Mouse (Mus musculus): Measurements from ENCODE around the gene Piezo1. TPM values are rescaled to one million over a fixed set of nuclear protein-coding genes. Genes with fewer than 3 reads are reported as not detected.

Gene Piezo1
- total and polyA plus RNA-seq, 2 experiments from 2014 or later: 1.2 to 10.0 TPM

DNA sequence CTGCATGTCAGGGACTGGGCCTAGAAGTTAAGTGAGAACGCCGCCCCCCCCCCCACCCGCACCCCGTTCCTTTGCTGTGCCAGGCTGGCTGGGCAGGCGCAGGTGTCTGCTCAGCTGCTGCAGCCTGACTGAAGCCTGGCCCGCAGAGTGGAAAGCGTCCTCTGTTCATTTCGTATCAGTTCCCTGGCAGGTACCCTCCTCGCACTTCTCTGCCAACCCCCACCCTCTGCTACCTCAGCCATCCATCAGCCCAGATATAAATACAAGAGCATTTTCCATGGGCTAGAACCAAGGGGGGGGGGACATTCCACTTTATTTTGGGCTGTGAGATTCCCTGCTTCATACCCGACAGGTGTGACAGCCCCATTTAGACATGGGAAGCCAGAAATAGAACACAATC is 99.0 kb downstream of the Piezo1 start:
- Histone ChIP-seq H3K27me3 (ENCODE audit: insufficient read depth, low read length) (no peaks in the 10 kb centered on the region), H3K4me1 (ENCODE audit: insufficient read depth, low read length) (no peaks in the 10 kb centered on the region), H3K9ac (replicated peaks; ENCODE audit: low read length) (no peak overlapping the region), H3K9me3 (ENCODE audit: low read length) (no peaks in the 10 kb centered on the region), H3K4me2 (ENCODE audit: low read depth, low read length) (no peak overlapping the region), H3K36me3 (ENCODE audit: insufficient read depth, low read length) (no peaks in the 10 kb centered on the region), H3K27ac (no peak overlapping the region), H3K4me3 (ENCODE audit: low read length) (no peak overlapping the region)
- WGBS: 90% methylated on average over 9 of the region's 10 CpGs
- ATAC-seq: no peak
- TF ChIP-seq CTCF (IDR thresholded peaks at IDR 0.05; ENCODE audit: low read depth): no peak
- DNase-seq (ENCODE audit: low spot score): no peak

DNA sequence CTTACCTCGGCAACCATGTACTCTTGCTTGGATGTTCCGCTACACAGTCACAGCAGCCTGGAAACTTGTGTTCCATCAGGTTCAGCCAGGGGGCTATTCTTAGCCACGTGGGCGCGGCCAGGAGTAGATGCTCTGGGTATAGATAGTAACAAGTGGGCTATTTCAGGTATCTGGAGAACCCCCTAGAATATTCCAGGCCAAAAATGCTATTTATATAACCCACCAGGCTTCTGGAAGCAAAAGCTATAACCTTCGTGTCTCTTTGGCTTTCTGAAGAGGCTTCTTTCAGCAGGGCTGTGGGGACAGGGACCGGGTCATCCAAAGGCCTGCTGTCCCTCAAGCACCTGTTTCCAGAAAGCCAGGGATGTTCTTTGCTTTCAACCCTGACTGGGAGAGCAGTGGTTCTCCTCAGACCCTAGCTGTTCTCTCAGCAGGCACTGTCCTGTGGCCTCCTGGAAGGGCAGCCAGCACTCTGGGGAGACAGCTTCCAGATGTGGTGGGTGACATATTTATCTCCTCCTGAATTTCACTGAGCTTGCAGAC is 99.9 kb downstream of the Piezo1 start:
- Histone ChIP-seq H3K9me3 (ENCODE audit: low read length) (no peaks in the 10 kb centered on the region), H3K9ac (replicated peaks; ENCODE audit: low read length) (no peak overlapping the region), H3K4me1 (ENCODE audit: insufficient read depth, low read length) (no peaks in the 10 kb centered on the region), H3K27ac (no peak overlapping the region), H3K36me3 (ENCODE audit: insufficient read depth, low read length) (no peaks in the 10 kb centered on the region), H3K4me2 (ENCODE audit: low read depth, low read length) (no peak overlapping the region), H3K27me3 (ENCODE audit: insufficient read depth, low read length) (no peaks in the 10 kb centered on the region), H3K4me3 (ENCODE audit: low read length) (no peak overlapping the region)
- no peak for TF ChIP-seq CTCF (IDR thresholded peaks at IDR 0.05; ENCODE audit: low read depth)
- 79% methylated on average over 7 of the region's 7 CpGs for WGBS
- ATAC-seq (no peak), DNase-seq (ENCODE audit: low spot score) (no peak)

DNA sequence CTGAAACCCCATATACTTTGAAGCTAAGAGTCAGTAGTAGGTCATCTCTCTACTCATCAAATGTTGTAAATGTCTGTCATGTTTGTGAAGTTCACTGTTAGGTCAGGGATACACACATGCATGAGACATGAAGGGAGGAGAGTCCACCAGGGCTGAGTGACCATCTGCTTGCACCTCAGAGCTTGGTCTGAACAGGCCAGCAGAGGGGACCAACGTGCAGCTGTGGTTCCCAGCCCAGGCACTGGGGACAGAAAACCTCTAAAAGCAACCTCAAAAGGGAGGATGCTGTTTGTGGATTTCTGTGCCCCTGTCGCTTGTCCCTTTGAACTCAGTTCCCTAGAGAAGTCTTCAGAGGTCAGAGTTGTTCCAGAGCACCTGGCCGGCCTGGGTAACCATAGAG is 105.9 kb downstream of the Piezo1 start:
- H3K4me3 ChIP-seq (ENCODE audit: low read length): no peak overlapping the region
- DNase-seq (ENCODE audit: low spot score) (no peak), ATAC-seq (no peak)
- peak overlapping the region; percentile 74 for H3K4me2 ChIP-seq (ENCODE audit: low read depth, low read length)
- H3K27me3 ChIP-seq (ENCODE audit: insufficient read depth, low read length): no peaks in the 10 kb centered on the region
- peak overlapping the region; percentile 45; the same call in 1 of the 2 replicates for H3K27ac ChIP-seq
- WGBS: 59% methylated on average over 3 of the region's 3 CpGs
- no peaks in the 10 kb centered on the region for H3K36me3 ChIP-seq (ENCODE audit: insufficient read depth, low read length)
- no peaks in the 10 kb centered on the region for H3K9me3 ChIP-seq (ENCODE audit: low read length)
- TF ChIP-seq CTCF (IDR thresholded peaks at IDR 0.05; ENCODE audit: low read depth): peak; percentile 42
- peaks cover 16% of the 10 kb centered on the region; the same call in 1 of the 2 replicates for H3K4me1 ChIP-seq (ENCODE audit: insufficient read depth, low read length)
- no peak overlapping the region; the same call in 1 of the 2 replicates for H3K9ac ChIP-seq (replicated peaks; ENCODE audit: low read length)

GRCm38 (mm10) chr8:122444058-122444748 is 106.9 kb downstream of the Piezo1 start:
- Histone ChIP-seq H3K27me3 (ENCODE audit: insufficient read depth, low read length) (no peaks in the 10 kb centered on the region), H3K9ac (replicated peaks; ENCODE audit: low read length) (peak overlapping the region; percentile 67), H3K4me2 (ENCODE audit: low read depth, low read length) (peak overlapping the region; percentile 74), H3K9me3 (ENCODE audit: low read length) (no peaks in the 10 kb centered on the region), H3K27ac (peak overlapping the region; percentile 94), H3K36me3 (ENCODE audit: insufficient read depth, low read length) (peaks cover 4% of the 10 kb centered on the region; the same call in 1 of the 2 replicates), H3K4me1 (ENCODE audit: insufficient read depth, low read length) (peaks cover 16% of the 10 kb centered on the region; the same call in 1 of the 2 replicates), H3K4me3 (ENCODE audit: low read length) (peak overlapping the region; percentile 64)
- ATAC-seq: peak; percentile 50
- WGBS: 3% methylated on average over 19 of the region's 19 CpGs
- DNase-seq (ENCODE audit: low spot score): peak; percentile 93
- no peak for TF ChIP-seq CTCF (IDR thresholded peaks at IDR 0.05; ENCODE audit: low read depth)

DNA sequence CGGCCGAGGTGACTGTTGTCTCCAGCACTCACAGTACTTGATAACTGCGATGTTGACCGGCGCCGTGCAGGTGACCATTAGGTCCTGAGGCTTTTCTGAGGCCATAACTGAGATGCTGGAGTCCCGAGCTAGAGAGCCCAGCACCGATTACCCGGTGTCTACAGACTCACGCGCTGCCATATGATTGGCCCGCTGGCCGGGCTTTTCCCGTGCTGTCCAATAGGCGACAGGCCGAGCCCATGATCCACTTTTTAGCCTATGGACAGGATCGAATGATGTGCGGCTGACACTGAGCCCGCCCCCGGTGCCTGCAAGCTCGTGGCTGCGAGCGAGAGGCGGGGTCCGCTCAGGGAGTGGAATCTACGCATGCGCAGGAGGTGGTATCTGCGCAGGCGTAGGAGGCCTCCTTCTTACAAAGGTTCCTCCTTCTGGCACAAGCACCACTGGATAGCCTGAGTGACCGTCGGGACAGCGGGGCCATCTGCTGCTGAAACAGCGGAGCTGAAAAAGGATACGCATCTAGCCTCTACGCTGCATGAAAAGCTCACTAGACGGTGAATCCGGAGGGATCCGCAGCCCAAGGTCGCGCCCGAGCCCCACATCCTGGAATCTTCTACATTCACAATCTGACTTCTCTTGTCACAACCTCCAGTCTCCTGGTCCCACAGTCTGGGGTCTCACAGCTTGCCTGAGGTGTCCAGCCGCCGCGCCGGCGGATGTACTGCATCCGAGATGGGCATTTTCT is 107.7 kb downstream of the Piezo1 start, which contains the start of gene Mvd:
Gene Mvd (minus strand): TSS at position 161 of the 745 bp plus-strand sequence.
- H3K4me1 ChIP-seq (ENCODE audit: insufficient read depth, low read length): peaks cover 16% of the 10 kb centered on the region; the same call in 1 of the 2 replicates
- H3K27me3 ChIP-seq (ENCODE audit: insufficient read depth, low read length): no peaks in the 10 kb centered on the region
- H3K4me2 ChIP-seq (ENCODE audit: low read depth, low read length): peak within 1 kb of the TSS; percentile 74
- peak; percentile 53 for TF ChIP-seq CTCF (IDR thresholded peaks at IDR 0.05; ENCODE audit: low read depth)
- peak; percentile 100 for DNase-seq (ENCODE audit: low spot score)
- H3K9me3 ChIP-seq (ENCODE audit: low read length): no peaks in the 10 kb centered on the region
- H3K36me3 ChIP-seq (ENCODE audit: insufficient read depth, low read length): peaks cover 8% of the 10 kb centered on the region; the same call in 1 of the 2 replicates
- peak within 1 kb of the TSS; percentile 64 for H3K4me3 ChIP-seq (ENCODE audit: low read length)
- peak within 1 kb of the TSS; percentile 94 for H3K27ac ChIP-seq
- H3K9ac ChIP-seq (replicated peaks; ENCODE audit: low read length): peak within 1 kb of the TSS; percentile 71
- WGBS: under 1% methylated on average over 47 of the region's 47 CpGs
- ATAC-seq: peak; percentile 98

- peak overlapping the region; percentile 71 for H3K9ac ChIP-seq (replicated peaks; ENCODE audit: low read length)
- peak overlapping the region; percentile 82 for H3K27ac ChIP-seq
- H3K9me3 ChIP-seq (ENCODE audit: low read length): no peaks in the 10 kb centered on the region
- ATAC-seq (no peak), DNase-seq (ENCODE audit: low spot score) (peak; percentile 27)
- peak overlapping the region; percentile 64 for H3K4me3 ChIP-seq (ENCODE audit: low read length)
- 0% methylated on average over 12 of the region's 12 CpGs for WGBS
- TF ChIP-seq CTCF (IDR thresholded peaks at IDR 0.05; ENCODE audit: low read depth): no peak
- H3K27me3 ChIP-seq (ENCODE audit: insufficient read depth, low read length): no peaks in the 10 kb centered on the region
- H3K4me2 ChIP-seq (ENCODE audit: low read depth, low read length): peak overlapping the region; percentile 70
- peaks cover 13% of the 10 kb centered on the region; the same call in 1 of the 2 replicates for H3K36me3 ChIP-seq (ENCODE audit: insufficient read depth, low read length)
- peaks cover 16% of the 10 kb centered on the region; the same call in 1 of the 2 replicates for H3K4me1 ChIP-seq (ENCODE audit: insufficient read depth, low read length)
These were observed 108.3 kb downstream of the Piezo1 start for GRCm38 (mm10) chr8:122442781-122443180.
